Mouse (Mus musculus): ENCODE results near the gene Ap5s1.

Ap5s1 gene

GRCm38 (mm10) chr2:131187602-131187922, 19.3 kb upstream of the Ap5s1 start:
- DNase-seq (ENCODE audit: low spot score in 2 of 2), result no peak

- no peak for DNase-seq (ENCODE audit: low spot score in 2 of 2)
Measured at GRCm38 (mm10) chr2:131188311-131188710, 18.6 kb upstream of the Ap5s1 start.

- DNase-seq (ENCODE audit: low spot score in 2 of 2), result no peak
Measured at GRCm38 (mm10) chr2:131189521-131190309, 17.2 kb upstream of the Ap5s1 start.

GRCm38 (mm10) chr2:131190344-131191004, 16.4 kb upstream of the Ap5s1 start:
- DNase-seq (ENCODE audit: low spot score in 2 of 2), result no peak

- DNase-seq (ENCODE audit: low spot score in 2 of 2), result no peak
Measured at GRCm38 (mm10) chr2:131191005-131191390, 15.9 kb upstream of the Ap5s1 start.

GRCm38 (mm10) chr2:131196606-131197316, 10.1 kb upstream of the Ap5s1 start:
- DNase-seq (ENCODE audit: low spot score in 2 of 2), result no peak

- no peak for DNase-seq (ENCODE audit: low spot score in 2 of 2)
Measured at GRCm38 (mm10) chr2:131200710-131201109, 6.2 kb upstream of the Ap5s1 start.

- DNase-seq (ENCODE audit: low spot score in 2 of 2), result no peak
Measured at GRCm38 (mm10) chr2:131201262-131201661, 5.6 kb upstream of the Ap5s1 start.

- no peak for DNase-seq (ENCODE audit: low spot score in 2 of 2)
Measured at GRCm38 (mm10) chr2:131203816-131204409, 3.0 kb upstream of the Ap5s1 start.

- DNase-seq (ENCODE audit: low spot score in 2 of 2), result peak; percentile 92 to 96
Measured at GRCm38 (mm10) chr2:131204410-131204981, 2.4 kb upstream of the Ap5s1 start.

- DNase-seq (ENCODE audit: low spot score in 2 of 2), result no peak
Measured at GRCm38 (mm10) chr2:131205521-131206182, 1.2 kb upstream of the Ap5s1 start.

- no peak for DNase-seq (ENCODE audit: low spot score in 2 of 2)
Measured at GRCm38 (mm10) chr2:131208356-131208755, 1.5 kb downstream of the Ap5s1 start.

- no peak for DNase-seq (ENCODE audit: low spot score in 2 of 2)
Measured at GRCm38 (mm10) chr2:131209125-131209795, 2.4 kb downstream of the Ap5s1 start.

GRCm38 (mm10) chr2:131209969-131210792, 3.3 kb downstream of the Ap5s1 start:
- peak; percentile 94 to 97 for DNase-seq (ENCODE audit: low spot score in 2 of 2)

GRCm38 (mm10) chr2:131211026-131211615, 4.2 kb downstream of the Ap5s1 start:
- no peak for DNase-seq (ENCODE audit: low spot score in 2 of 2)

GRCm38 (mm10) chr2:131213773-131214172, 6.9 kb downstream of the Ap5s1 start:
- DNase-seq (ENCODE audit: low spot score in 2 of 2), result no peak

GRCm38 (mm10) chr2:131215941-131216858, 9.3 kb downstream of the Ap5s1 start:
- no peak for DNase-seq (ENCODE audit: low spot score in 2 of 2)

- DNase-seq (ENCODE audit: low spot score in 2 of 2), result no peak
Measured at GRCm38 (mm10) chr2:131220030-131220429, 13.2 kb downstream of the Ap5s1 start.
